Mouse (Mus musculus): ENCODE measurements around the gene Acadvl. TPM values are rescaled to one million over a fixed set of nuclear protein-coding genes. Genes with fewer than 3 reads are reported as not detected.
A peak's percentile ranks its signal among the peaks of the same experiment; 100 is the strongest.

Acadvl gene
- total and polyA plus RNA-seq, 2 experiments from 2014 or later, result 47.7 to 51.5 TPM

- ATAC-seq, result no peak
- Histone ChIP-seq H3K4me3 (ENCODE audit: low read depth, low read length) (no peak overlapping the region), H3K27me3 (ENCODE audit: insufficient read depth, low read length) (no peaks in the 10 kb centered on the region), H3K9me3 (ENCODE audit: low read length) (no peaks in the 10 kb centered on the region), H3K4me2 (ENCODE audit: low read depth) (no peak overlapping the region), H3K4me1 (ENCODE audit: insufficient read depth) (peaks cover 17% of the 10 kb centered on the region; the same call in 1 of the 2 replicates), H3K36me3 (ENCODE audit: insufficient read depth) (peaks cover 58% of the 10 kb centered on the region), H3K9ac (no peak overlapping the region), H3K27ac (ENCODE audit: low read depth, low read length) (no peak overlapping the region)
- DNase-seq, result no peak
- TF ChIP-seq CTCF (IDR thresholded peaks at IDR 0.05; ENCODE audit: low read depth), result peak; percentile 40
- 51% methylated on average over 5 of the region's 5 CpGs for WGBS
Observed at GRCm38 (mm10) chr11:70005521-70005920, 9.7 kb downstream of the Acadvl start.

DNA sequence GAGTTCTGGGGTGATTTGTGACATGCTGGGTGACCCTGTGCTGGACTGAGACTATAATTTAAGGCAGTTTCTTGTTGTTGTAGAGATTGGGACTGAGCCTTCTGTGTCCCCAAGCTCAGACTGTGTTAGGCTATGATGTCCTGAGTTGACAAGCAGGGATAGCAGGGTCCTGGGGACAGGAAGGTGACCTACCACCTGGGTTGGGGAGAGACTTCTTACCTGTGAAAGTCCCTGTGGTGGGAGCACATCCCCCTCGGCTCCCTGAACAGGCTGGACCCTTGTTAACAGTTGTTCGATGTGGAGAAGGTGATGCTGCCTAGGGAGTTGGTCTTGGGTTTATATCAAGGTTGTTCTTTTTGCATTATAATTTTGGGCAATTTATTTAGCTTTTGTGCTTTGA lies 12.7 kb downstream of the Acadvl start:
- no peak for TF ChIP-seq CTCF (IDR thresholded peaks at IDR 0.05; ENCODE audit: low read depth)
- no peak for DNase-seq

DNA sequence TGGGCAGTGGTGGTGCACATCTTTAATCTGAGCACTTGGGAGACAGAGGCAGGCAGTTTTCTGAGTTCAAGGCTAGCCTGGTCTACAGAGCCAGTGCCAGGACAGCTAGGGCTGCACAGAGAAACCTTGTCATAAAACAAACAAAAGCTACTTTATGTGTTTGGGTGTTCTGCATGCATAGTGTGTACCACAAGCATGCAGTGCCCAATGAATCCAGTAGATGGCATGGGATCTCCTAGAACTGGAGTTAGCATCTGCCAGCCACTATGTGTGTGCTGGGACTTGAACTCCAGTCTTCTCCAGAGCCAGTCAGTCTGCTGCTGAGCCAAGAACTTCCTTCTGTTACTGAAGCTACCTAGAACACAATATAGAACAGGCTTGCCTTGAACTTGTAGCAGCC lies 13.3 kb downstream of the Acadvl start:
- Histone ChIP-seq H3K9me3 (ENCODE audit: low read length) (no peaks in the 10 kb centered on the region), H3K4me1 (ENCODE audit: insufficient read depth) (peaks cover 26% of the 10 kb centered on the region), H3K27ac (ENCODE audit: low read depth, low read length) (no peak overlapping the region), H3K36me3 (ENCODE audit: insufficient read depth) (peaks cover 41% of the 10 kb centered on the region), H3K4me2 (ENCODE audit: low read depth) (peak overlapping the region; percentile 74), H3K9ac (peak overlapping the region; percentile 77; the same call in 1 of the 2 replicates), H3K27me3 (ENCODE audit: insufficient read depth, low read length) (no peaks in the 10 kb centered on the region), H3K4me3 (ENCODE audit: low read depth, low read length) (peak overlapping the region; percentile 74)
- ATAC-seq (no peak), DNase-seq (peak; percentile 57)
- TF ChIP-seq CTCF (IDR thresholded peaks at IDR 0.05; ENCODE audit: low read depth), result peak; percentile 75

More for the DNA sequence above, 12.7 kb downstream of the Acadvl start:
- peaks cover 47% of the 10 kb centered on the region for H3K36me3 ChIP-seq (ENCODE audit: insufficient read depth)
- WGBS, result 88% methylated on average over 2 of the region's 2 CpGs
- no peak overlapping the region; the same call in 1 of the 2 replicates for H3K9ac ChIP-seq
- peaks cover 25% of the 10 kb centered on the region for H3K4me1 ChIP-seq (ENCODE audit: insufficient read depth)
- no peaks in the 10 kb centered on the region for H3K27me3 ChIP-seq (ENCODE audit: insufficient read depth, low read length)
- no peak for ATAC-seq
- no peaks in the 10 kb centered on the region for H3K9me3 ChIP-seq (ENCODE audit: low read length)
- no peak overlapping the region for H3K27ac ChIP-seq (ENCODE audit: low read depth, low read length)
- H3K4me2 ChIP-seq (ENCODE audit: low read depth), result peak overlapping the region; percentile 74
- 0 out of 2 replicates have a peak overlapping the region, but pooled peaks have one; percentile 7 for H3K4me3 ChIP-seq (ENCODE audit: low read depth, low read length)

DNA sequence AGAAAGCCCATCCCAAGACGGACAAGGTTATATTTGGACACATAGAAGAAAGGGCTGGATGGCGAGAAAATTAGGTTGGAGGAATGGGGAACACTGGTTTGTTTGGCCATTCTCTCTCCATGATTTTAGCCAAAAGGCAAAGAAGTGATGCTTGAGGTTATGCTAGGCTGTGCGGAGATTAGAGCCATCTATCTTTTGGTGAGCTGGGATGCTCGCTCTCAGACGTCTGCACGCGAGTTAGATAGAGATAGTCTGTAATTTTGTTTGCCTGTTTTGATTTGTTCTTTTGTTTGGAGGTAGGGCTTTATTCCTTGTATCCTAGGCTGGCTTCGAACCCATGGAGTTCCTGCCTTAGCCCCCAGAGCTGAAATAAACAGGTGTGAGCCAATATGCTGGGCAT lies 14.1 kb downstream of the Acadvl start:
- ATAC-seq, result no peak
- H3K27me3 ChIP-seq (ENCODE audit: insufficient read depth, low read length), result no peaks in the 10 kb centered on the region
- H3K27ac ChIP-seq (ENCODE audit: low read depth, low read length), result peak overlapping the region; percentile 97
- peak overlapping the region; percentile 74 for H3K4me3 ChIP-seq (ENCODE audit: low read depth, low read length)
- H3K9me3 ChIP-seq (ENCODE audit: low read length), result no peaks in the 10 kb centered on the region
- H3K4me1 ChIP-seq (ENCODE audit: insufficient read depth), result peaks cover 26% of the 10 kb centered on the region
- H3K9ac ChIP-seq, result peak overlapping the region; percentile 77
- no peak for DNase-seq
- H3K36me3 ChIP-seq (ENCODE audit: insufficient read depth), result peaks cover 35% of the 10 kb centered on the region
- no peak for TF ChIP-seq CTCF (IDR thresholded peaks at IDR 0.05; ENCODE audit: low read depth)
- H3K4me2 ChIP-seq (ENCODE audit: low read depth), result peak overlapping the region; percentile 74
- WGBS, result 12% methylated on average over 8 of the region's 8 CpGs

DNA sequence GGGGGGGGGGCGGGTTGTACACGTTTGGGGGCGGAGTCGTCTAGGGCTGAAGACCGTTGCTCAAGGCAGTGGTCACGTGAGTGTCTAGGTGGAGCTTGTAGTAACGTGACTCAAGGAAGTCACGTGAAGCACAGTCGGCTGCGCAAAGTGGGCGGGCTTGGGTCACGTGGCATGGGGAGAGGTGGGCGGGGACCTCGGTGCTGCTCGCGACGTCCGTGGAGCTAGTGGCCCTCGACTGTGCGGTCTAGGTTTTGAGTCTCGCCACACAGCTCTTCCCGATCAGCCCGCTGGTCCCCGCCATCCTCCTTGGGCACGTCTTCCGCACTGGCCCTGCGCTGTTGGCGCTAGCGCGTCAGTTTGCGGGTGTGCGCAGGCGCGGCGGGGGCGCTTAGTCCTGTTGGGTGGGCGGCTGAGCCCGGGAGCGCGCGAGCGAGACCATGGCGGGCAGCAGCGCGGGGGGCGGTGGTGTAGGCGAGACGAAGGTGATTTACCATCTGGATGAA lies 14.8 kb downstream of the Acadvl start, which contains the start of gene Dvl2:
Dvl2 (plus strand) TSS at position 200 of the 503 bp plus-strand sequence.
- peak within 1 kb of the TSS; percentile 77 for H3K9ac ChIP-seq
- H3K4me2 ChIP-seq (ENCODE audit: low read depth), result peak within 1 kb of the TSS; percentile 74
- no peaks in the 10 kb centered on the region for H3K9me3 ChIP-seq (ENCODE audit: low read length)
- peak within 1 kb of the TSS; percentile 97 for H3K27ac ChIP-seq (ENCODE audit: low read depth, low read length)
- H3K36me3 ChIP-seq (ENCODE audit: insufficient read depth), result peaks cover 27% of the 10 kb centered on the region
- no peaks in the 10 kb centered on the region for H3K27me3 ChIP-seq (ENCODE audit: insufficient read depth, low read length)
- H3K4me1 ChIP-seq (ENCODE audit: insufficient read depth), result peaks cover 26% of the 10 kb centered on the region
- no peak; the same call in 1 of the 2 replicates for TF ChIP-seq CTCF (IDR thresholded peaks at IDR 0.05; ENCODE audit: low read depth)
- H3K4me3 ChIP-seq (ENCODE audit: low read depth, low read length), result peak within 1 kb of the TSS; percentile 74
- peak; percentile 81 for ATAC-seq
- peak; percentile 97 for DNase-seq
- WGBS, result under 1% methylated on average over 47 of the region's 48 CpGs

- Histone ChIP-seq H3K27me3 (ENCODE audit: insufficient read depth, low read length) (no peaks in the 10 kb centered on the region), H3K9me3 (ENCODE audit: low read length) (no peaks in the 10 kb centered on the region), H3K27ac (ENCODE audit: low read depth, low read length) (0 out of 2 replicates have a peak overlapping the region, but pooled peaks have one; percentile 17), H3K4me1 (ENCODE audit: insufficient read depth) (peaks cover 26% of the 10 kb centered on the region), H3K9ac (no peak overlapping the region), H3K4me2 (ENCODE audit: low read depth) (no peak overlapping the region), H3K4me3 (ENCODE audit: low read depth, low read length) (no peak overlapping the region), H3K36me3 (ENCODE audit: insufficient read depth) (peaks cover 21% of the 10 kb centered on the region)
- no peak for ATAC-seq
- WGBS, result 85% methylated on average over 8 of the region's 8 CpGs
- DNase-seq, result no peak
- no peak for TF ChIP-seq CTCF (IDR thresholded peaks at IDR 0.05; ENCODE audit: low read depth)
Observed at GRCm38 (mm10) chr11:69999666-70000065, 15.5 kb downstream of the Acadvl start.

- no peak overlapping the region for H3K9ac ChIP-seq
- peak; percentile 46 for TF ChIP-seq CTCF (IDR thresholded peaks at IDR 0.05; ENCODE audit: low read depth)
- 93% methylated on average over 27 of the region's 27 CpGs for WGBS
- no peak for DNase-seq
- peaks cover 26% of the 10 kb centered on the region for H3K4me1 ChIP-seq (ENCODE audit: insufficient read depth)
- peaks cover 29% of the 10 kb centered on the region for H3K36me3 ChIP-seq (ENCODE audit: insufficient read depth)
- no peaks in the 10 kb centered on the region for H3K27me3 ChIP-seq (ENCODE audit: insufficient read depth, low read length)
- no peak overlapping the region for H3K4me2 ChIP-seq (ENCODE audit: low read depth)
- ATAC-seq, result no peak
- H3K9me3 ChIP-seq (ENCODE audit: low read length), result no peaks in the 10 kb centered on the region
- H3K4me3 ChIP-seq (ENCODE audit: low read depth, low read length), result no peak overlapping the region
- no peak overlapping the region for H3K27ac ChIP-seq (ENCODE audit: low read depth, low read length)
Observed at GRCm38 (mm10) chr11:69998567-69999491, 16.4 kb downstream of the Acadvl start.

Measured in forebrain, postnatal 0 days (tissue).